Mouse (Mus musculus) midbrain, embryonic 16.5 days (tissue): ENCODE data around the gene Ddx31. TPM values are rescaled to one million over a fixed set of nuclear protein-coding genes. Genes with fewer than 3 reads are reported as not detected.

ENCODE experiments used
- ATAC-seq: fragments of 200-750 bp; cut with Nextera tagmentation; 2 replicates; pipeline ENCODE4 v1.8.0; 2017; ENCODE audit warnings: moderate TSS enrichment
- H3K27ac ChIP-seq: fragments of 300-500 bp; sonication (generic); 2 replicates; pipeline ENCODE4 v1.5.1; 2014; ENCODE audit warnings: mild to moderate bottlenecking, low read length, mixed read lengths
- H3K27me3 ChIP-seq: fragments of 300-500 bp; sonication (generic); 2 replicates; pipeline ENCODE4 v1.6.1; 2014; ENCODE audit warnings: low read depth, low read length, mixed read lengths; ENCODE audit not compliant: control insufficient read depth, insufficient read depth
- H3K36me3 ChIP-seq: fragments of 300-500 bp; sonication (generic); 2 replicates; pipeline ENCODE4 v1.6.1; 2014; ENCODE audit warnings: mild to moderate bottlenecking, low read length, moderate library complexity, mixed read lengths; ENCODE audit not compliant: control insufficient read depth, insufficient read depth
- H3K4me1 ChIP-seq: fragments of 300-500 bp; sonication (generic); 2 replicates; pipeline ENCODE4 v1.6.1; 2014; ENCODE audit warnings: mild to moderate bottlenecking, low read length, mixed read lengths; ENCODE audit not compliant: control insufficient read depth, insufficient read depth
- H3K4me2 ChIP-seq: fragments of 300-500 bp; sonication (generic); 2 replicates; pipeline ENCODE4 v1.6.1; 2014; ENCODE audit warnings: mild to moderate bottlenecking, low read length, mixed read lengths
- H3K4me3 ChIP-seq: fragments of 300-500 bp; sonication (generic); 2 replicates; pipeline ENCODE4 v1.5.1; 2014; ENCODE audit warnings: low read depth, mild to moderate bottlenecking, low read length, moderate library complexity, mixed read lengths
- H3K9ac ChIP-seq: fragments of 300-500 bp; sonication (generic); 2 replicates; pipeline ENCODE4 v1.6.1; 2014; ENCODE audit warnings: low read depth, low read length, mixed read lengths
- H3K9me3 ChIP-seq: fragments of 300-500 bp; sonication (generic); replicated peaks from 2 replicates; pipeline ENCODE4 v1.6.1; 2014; ENCODE audit warnings: mild to moderate bottlenecking, low read length, mixed read lengths; ENCODE audit not compliant: control insufficient read depth, poor library complexity, severe bottlenecking
- WGBS: fragments of 180-500 bp; shearing (Covaris S2); extraction: QIAGEN DNeasy Blood & Tissue Kit; methylation state at CpG from one replicate; pipeline ENCODE4 v1.1.7; 2014; 5-methylcytosine and 5-hydroxymethylcytosine counted together
- polyA plus RNA-seq: library from polyadenylated mRNA; unstranded; fragments of >200 nt; fragmentation: Nextera tagmentation; extraction: Ambion mirVana; gene quantifications from 2 replicates; pipeline ENCODE4 v1.2.1, GENCODE M21; 2015

The Ddx31 gene
- polyA plus RNA-seq, 1 experiment from 2014 or later: 10.7 TPM

DNA sequence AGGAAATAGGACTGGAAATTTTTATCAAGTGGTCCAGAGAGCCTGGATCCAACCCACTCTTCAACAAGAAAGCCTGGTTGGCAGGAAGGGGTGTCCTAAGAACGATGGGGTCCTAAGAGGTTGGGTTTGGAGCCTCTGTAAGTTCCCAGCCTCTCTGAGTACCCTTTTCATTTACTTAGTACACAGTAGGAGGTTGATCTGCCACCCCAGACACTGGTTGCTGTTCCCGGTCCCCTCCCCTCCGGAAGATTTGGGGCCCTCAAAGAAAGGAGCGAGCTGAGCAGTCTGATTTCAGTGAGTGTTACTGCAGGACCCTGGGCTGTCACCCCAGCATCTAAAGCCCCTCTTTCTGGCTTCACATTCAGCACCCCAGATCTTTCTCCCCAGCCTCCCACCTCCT is 78.8 kb downstream of the Ddx31 start:
- H3K9ac ChIP-seq: no peak overlapping the region
- H3K9me3 ChIP-seq: no peaks in the 10 kb centered on the region
- H3K4me2 ChIP-seq: peak overlapping the region; percentile 5; the same call in 1 of the 2 replicates
- no peaks in the 10 kb centered on the region for H3K36me3 ChIP-seq
- peaks cover 64% of the 10 kb centered on the region for H3K27me3 ChIP-seq
- H3K4me1 ChIP-seq: 0 out of 2 replicates have a peak, but pooled peaks cover 2% of the 10 kb centered on the region
- 2% methylated on average over 4 of the region's 4 CpGs for WGBS
- ATAC-seq: no peak
- no peak overlapping the region for H3K4me3 ChIP-seq
- H3K27ac ChIP-seq: peak overlapping the region; percentile 69; the same call in 1 of the 2 replicates

GRCm38 (mm10) chr2:28923912-28924311 is 83.7 kb downstream of the Ddx31 start:
- no peaks in the 10 kb centered on the region for H3K36me3 ChIP-seq
- peaks cover 41% of the 10 kb centered on the region for H3K27me3 ChIP-seq
- no peaks in the 10 kb centered on the region for H3K9me3 ChIP-seq
- H3K27ac ChIP-seq: no peak overlapping the region
- ATAC-seq: peak; percentile 76; the same call in 1 of the 2 replicates
- no peak overlapping the region for H3K4me3 ChIP-seq
- H3K9ac ChIP-seq: no peak overlapping the region
- WGBS: 0% methylated on average over 4 of the region's 4 CpGs
- H3K4me1 ChIP-seq: no peaks in the 10 kb centered on the region
- H3K4me2 ChIP-seq: no peak overlapping the region

- no peak for ATAC-seq
- no peak overlapping the region for H3K4me2 ChIP-seq
- H3K4me1 ChIP-seq: no peaks in the 10 kb centered on the region
- 90% methylated on average over 3 of the region's 3 CpGs for WGBS
- H3K9ac ChIP-seq: no peak overlapping the region
- H3K4me3 ChIP-seq: no peak overlapping the region
- no peaks in the 10 kb centered on the region for H3K36me3 ChIP-seq
- H3K27ac ChIP-seq: no peak overlapping the region
- no peaks in the 10 kb centered on the region for H3K27me3 ChIP-seq
- H3K9me3 ChIP-seq: no peaks in the 10 kb centered on the region
Observed at GRCm38 (mm10) chr2:28930571-28930970, 90.4 kb downstream of the Ddx31 start.

DNA sequence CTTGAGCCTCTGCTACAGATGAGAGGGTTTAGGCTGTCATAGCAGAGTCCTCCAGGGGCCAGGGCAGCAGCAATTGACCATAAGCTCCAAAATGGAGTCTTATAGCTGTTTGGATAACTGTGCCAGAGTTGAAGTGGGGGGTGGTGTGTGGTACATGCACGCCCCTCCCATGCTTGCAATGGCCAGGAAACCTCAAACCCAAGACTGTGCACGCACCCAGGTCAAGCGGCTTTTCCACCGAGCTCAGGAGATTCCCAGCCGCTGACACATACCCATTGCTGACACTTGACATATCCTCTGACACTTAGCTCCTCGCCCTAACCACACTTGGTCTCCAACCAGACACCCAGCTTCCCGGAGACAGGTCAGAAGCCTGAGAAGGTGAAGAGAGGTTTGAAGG is 98.8 kb downstream of the Ddx31 start:
- no peak overlapping the region for H3K4me3 ChIP-seq
- ATAC-seq: no peak
- H3K36me3 ChIP-seq: no peaks in the 10 kb centered on the region
- H3K27ac ChIP-seq: no peak overlapping the region
- H3K9ac ChIP-seq: no peak overlapping the region
- peaks cover 6% of the 10 kb centered on the region for H3K4me1 ChIP-seq
- H3K9me3 ChIP-seq: no peaks in the 10 kb centered on the region
- H3K4me2 ChIP-seq: no peak overlapping the region
- WGBS: 87% methylated on average over 7 of the region's 7 CpGs
- H3K27me3 ChIP-seq: no peaks in the 10 kb centered on the region

DNA sequence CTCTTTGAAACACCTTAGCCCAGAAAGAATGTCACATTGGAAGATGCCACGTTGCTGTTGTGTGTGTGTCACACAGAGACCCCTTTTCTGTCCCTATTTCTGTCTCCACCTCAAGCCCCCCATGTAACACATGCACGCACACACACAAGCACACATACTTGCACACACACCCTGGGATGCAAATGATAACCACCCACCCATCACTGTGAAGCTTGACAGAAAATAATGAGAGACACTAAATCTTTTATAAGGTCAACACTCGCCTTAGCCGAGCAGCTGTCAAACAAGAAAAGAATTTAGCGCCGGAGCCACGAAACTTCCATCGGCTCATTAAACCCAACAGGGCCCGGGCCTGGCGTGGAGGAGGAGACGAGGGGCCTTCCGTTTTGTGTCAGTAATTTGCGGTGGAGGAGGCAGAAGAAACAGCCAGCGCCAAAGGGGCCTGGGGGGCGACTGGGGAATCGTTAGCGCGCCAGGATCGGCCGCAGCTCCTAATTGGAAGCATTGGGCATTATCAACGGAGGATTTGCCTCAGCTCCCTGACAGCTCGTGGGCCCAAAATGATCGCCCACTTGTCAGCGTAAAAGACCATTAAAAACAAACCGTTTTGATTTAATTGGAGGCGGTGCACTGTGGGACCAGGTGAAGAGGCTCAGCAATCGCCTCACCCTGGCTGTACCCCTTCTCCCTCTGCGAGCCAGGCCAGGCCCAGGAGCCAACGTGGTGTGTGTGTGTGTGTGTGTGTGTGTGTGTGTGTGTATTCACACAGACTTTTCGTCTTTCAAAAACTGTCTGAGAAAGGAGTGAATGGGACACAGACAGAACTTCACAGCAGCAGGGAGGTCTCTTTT is 103.7 kb downstream of the Ddx31 start:
- Histone ChIP-seq H3K4me1 (peaks cover 24% of the 10 kb centered on the region), H3K4me3 (no peak overlapping the region), H3K36me3 (no peaks in the 10 kb centered on the region), H3K4me2 (peak overlapping the region; percentile 1; the same call in 1 of the 2 replicates), H3K27me3 (no peaks in the 10 kb centered on the region), H3K27ac (peak overlapping the region; percentile 63), H3K9ac (no peak overlapping the region), H3K9me3 (no peaks in the 10 kb centered on the region)
- peak; percentile 72 for ATAC-seq
- WGBS: 18% methylated on average over 30 of the region's 30 CpGs

DNA sequence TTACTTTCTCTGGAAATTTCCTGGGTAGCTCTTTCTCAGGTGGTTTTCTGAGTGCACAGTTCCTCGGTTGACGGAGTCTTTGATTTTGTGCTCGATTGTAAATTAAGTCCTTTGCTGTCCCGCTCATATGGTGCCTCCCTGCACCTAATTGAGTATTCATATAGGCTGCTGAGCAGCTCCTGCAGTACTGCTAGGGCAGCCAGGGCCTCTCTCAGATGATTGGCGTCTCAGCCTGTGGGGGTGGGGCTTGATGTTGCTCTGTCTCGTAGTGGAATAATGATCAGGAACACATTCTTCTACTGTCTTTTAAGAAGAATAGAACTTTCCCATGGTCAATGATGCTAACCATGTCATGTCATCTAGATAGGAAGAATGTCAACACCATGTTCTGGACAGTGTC is 105.2 kb downstream of the Ddx31 start:
- peak; percentile 57; the same call in 1 of the 2 replicates for ATAC-seq
- 26% methylated on average over 6 of the region's 6 CpGs for WGBS
- Histone ChIP-seq H3K4me3 (no peak overlapping the region), H3K27ac (no peak overlapping the region; the same call in 1 of the 2 replicates), H3K9ac (no peak overlapping the region), H3K27me3 (no peaks in the 10 kb centered on the region), H3K9me3 (no peaks in the 10 kb centered on the region), H3K4me2 (no peak overlapping the region), H3K4me1 (peaks cover 20% of the 10 kb centered on the region), H3K36me3 (no peaks in the 10 kb centered on the region)

- ATAC-seq: no peak
- H3K27me3 ChIP-seq: no peaks in the 10 kb centered on the region
- H3K27ac ChIP-seq: no peak overlapping the region
- no peak overlapping the region for H3K4me3 ChIP-seq
- no peaks in the 10 kb centered on the region for H3K9me3 ChIP-seq
- H3K36me3 ChIP-seq: no peaks in the 10 kb centered on the region
- H3K4me2 ChIP-seq: no peak overlapping the region
- WGBS: 82% methylated on average over 3 of the region's 3 CpGs
- no peak overlapping the region for H3K9ac ChIP-seq
- peaks cover 20% of the 10 kb centered on the region for H3K4me1 ChIP-seq
Observed at GRCm38 (mm10) chr2:28946312-28946711, 106.1 kb downstream of the Ddx31 start.

- Histone ChIP-seq H3K27me3 (no peaks in the 10 kb centered on the region), H3K36me3 (no peaks in the 10 kb centered on the region), H3K4me2 (no peak overlapping the region), H3K9me3 (no peaks in the 10 kb centered on the region), H3K9ac (no peak overlapping the region), H3K4me1 (no peaks in the 10 kb centered on the region; the same call in 1 of the 2 replicates), H3K27ac (no peak overlapping the region), H3K4me3 (no peak overlapping the region)
- ATAC-seq: no peak
- 52% methylated on average over 8 of the region's 8 CpGs for WGBS
Observed at GRCm38 (mm10) chr2:28952981-28953380, 112.8 kb downstream of the Ddx31 start.

- Histone ChIP-seq H3K27me3 (no peaks in the 10 kb centered on the region), H3K36me3 (no peaks in the 10 kb centered on the region), H3K4me3 (no peak overlapping the region), H3K9ac (no peak overlapping the region), H3K27ac (no peak overlapping the region), H3K4me1 (no peaks in the 10 kb centered on the region; the same call in 1 of the 2 replicates), H3K4me2 (no peak overlapping the region), H3K9me3 (no peaks in the 10 kb centered on the region)
- no peak for ATAC-seq
- 77% methylated on average over 9 of the region's 9 CpGs for WGBS
Observed at GRCm38 (mm10) chr2:28954595-28954994, 114.4 kb downstream of the Ddx31 start.
